Mouse (Mus musculus): ENCODE measurements around the gene Olfr48. TPM values are rescaled to one million over a fixed set of nuclear protein-coding genes. Genes with fewer than 3 reads are reported as not detected.

Olfr48 gene
- polyA plus RNA-seq (2014; fragmentation: Nextera tagmentation; extraction: Ambion mirVana), result not detected in 2 replicates

GRCm38 (mm10) chr2:89848105-89848504 lies at the start of gene Olfr48:
Olfr48 (minus strand) TSS chr2:89848205.
- no peaks in the 10 kb centered on the region for H3K36me3 ChIP-seq (ENCODE audit: control insufficient read depth, insufficient read depth, low read length)
- H3K4me1 ChIP-seq (ENCODE audit: control insufficient read depth, insufficient read depth, low read length), result no peaks in the 10 kb centered on the region
- H3K27ac ChIP-seq (ENCODE audit: low read depth, low read length), result no peak within 1 kb of the TSS
- H3K27me3 ChIP-seq (ENCODE audit: control insufficient read depth, insufficient read depth, low read length), result no peaks in the 10 kb centered on the region
- H3K4me3 ChIP-seq (ENCODE audit: low read length), result no peak within 1 kb of the TSS
- H3K9ac ChIP-seq (ENCODE audit: low read depth, low read length), result no peak within 1 kb of the TSS
- 92% methylated on average over 5 of the region's 5 CpGs for WGBS
- H3K4me2 ChIP-seq (replicated peaks; ENCODE audit: low read depth, low read length), result no peak within 1 kb of the TSS
- ATAC-seq (ENCODE audit: low FRiP score, low TSS enrichment), result no peak
- no peaks in the 10 kb centered on the region for H3K9me3 ChIP-seq (ENCODE audit: control insufficient read depth, low read length)

GRCm38 (mm10) chr2:89878137-89878536 lies 30.1 kb upstream of the Olfr48 start, which contains the start of gene Olfr1257:
Olfr1257 (plus strand) TSS chr2:89878437.
- H3K9me3 ChIP-seq (ENCODE audit: control insufficient read depth, low read length), result no peaks in the 10 kb centered on the region
- H3K4me1 ChIP-seq (ENCODE audit: control insufficient read depth, insufficient read depth, low read length), result no peaks in the 10 kb centered on the region
- no peak within 1 kb of the TSS for H3K27ac ChIP-seq (ENCODE audit: low read depth, low read length)
- H3K27me3 ChIP-seq (ENCODE audit: control insufficient read depth, insufficient read depth, low read length), result no peaks in the 10 kb centered on the region
- H3K4me3 ChIP-seq (ENCODE audit: low read length), result no peak within 1 kb of the TSS
- no peak within 1 kb of the TSS for H3K9ac ChIP-seq (ENCODE audit: low read depth, low read length)
- H3K36me3 ChIP-seq (ENCODE audit: control insufficient read depth, insufficient read depth, low read length), result no peaks in the 10 kb centered on the region
- no peak for ATAC-seq (ENCODE audit: low FRiP score, low TSS enrichment)
- 93% methylated on average over 1 of the region's 1 CpGs for WGBS
- H3K4me2 ChIP-seq (replicated peaks; ENCODE audit: low read depth, low read length), result no peak within 1 kb of the TSS

GRCm38 (mm10) chr2:89849230-89849629 lies 1.2 kb upstream of the Olfr48 start:
- Histone ChIP-seq H3K27ac (ENCODE audit: low read depth, low read length) (no peak overlapping the region), H3K4me1 (ENCODE audit: control insufficient read depth, insufficient read depth, low read length) (no peaks in the 10 kb centered on the region), H3K9me3 (ENCODE audit: control insufficient read depth, low read length) (no peaks in the 10 kb centered on the region), H3K27me3 (ENCODE audit: control insufficient read depth, insufficient read depth, low read length) (no peaks in the 10 kb centered on the region), H3K4me2 (replicated peaks; ENCODE audit: low read depth, low read length) (no peak overlapping the region), H3K36me3 (ENCODE audit: control insufficient read depth, insufficient read depth, low read length) (no peaks in the 10 kb centered on the region), H3K4me3 (ENCODE audit: low read length) (no peak overlapping the region), H3K9ac (ENCODE audit: low read depth, low read length) (no peak overlapping the region)
- WGBS, result 88% methylated on average over 1 of the region's 1 CpGs
- no peak for ATAC-seq (ENCODE audit: low FRiP score, low TSS enrichment)

DNA sequence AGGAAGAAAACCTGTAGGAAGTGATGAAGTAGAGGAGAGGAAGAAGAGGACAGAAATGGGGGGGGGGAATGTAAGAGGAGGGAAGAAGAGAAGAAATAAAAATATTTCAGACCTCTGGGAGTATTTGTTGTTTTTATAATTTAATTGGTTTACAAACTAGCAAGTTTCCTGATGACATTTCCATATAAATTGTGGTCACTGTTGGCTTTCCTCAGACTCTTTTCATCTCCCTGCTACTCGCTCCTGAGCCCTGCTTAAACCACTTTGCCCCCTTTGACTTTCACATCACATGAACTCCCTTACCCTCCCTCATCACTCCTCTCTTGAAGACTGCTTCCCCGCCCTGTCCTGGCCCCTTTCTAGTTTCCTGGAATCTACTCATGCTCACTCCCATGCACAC lies 6.5 kb downstream of the Olfr48 start, which contains the start of gene Olfr1256:
Gene Olfr1256 (minus strand): TSS at position 101 of the 400 bp plus-strand sequence.
- Histone ChIP-seq H3K36me3 (ENCODE audit: control insufficient read depth, insufficient read depth, low read length) (no peaks in the 10 kb centered on the region), H3K9me3 (ENCODE audit: control insufficient read depth, low read length) (no peaks in the 10 kb centered on the region), H3K4me1 (ENCODE audit: control insufficient read depth, insufficient read depth, low read length) (no peaks in the 10 kb centered on the region), H3K4me3 (ENCODE audit: low read length) (no peak within 1 kb of the TSS), H3K9ac (ENCODE audit: low read depth, low read length) (no peak within 1 kb of the TSS), H3K27me3 (ENCODE audit: control insufficient read depth, insufficient read depth, low read length) (no peaks in the 10 kb centered on the region), H3K4me2 (replicated peaks; ENCODE audit: low read depth, low read length) (no peak within 1 kb of the TSS), H3K27ac (ENCODE audit: low read depth, low read length) (no peak within 1 kb of the TSS)
- 36% methylated on average over 2 of the region's 2 CpGs for WGBS
- no peak for ATAC-seq (ENCODE audit: low FRiP score, low TSS enrichment)

DNA sequence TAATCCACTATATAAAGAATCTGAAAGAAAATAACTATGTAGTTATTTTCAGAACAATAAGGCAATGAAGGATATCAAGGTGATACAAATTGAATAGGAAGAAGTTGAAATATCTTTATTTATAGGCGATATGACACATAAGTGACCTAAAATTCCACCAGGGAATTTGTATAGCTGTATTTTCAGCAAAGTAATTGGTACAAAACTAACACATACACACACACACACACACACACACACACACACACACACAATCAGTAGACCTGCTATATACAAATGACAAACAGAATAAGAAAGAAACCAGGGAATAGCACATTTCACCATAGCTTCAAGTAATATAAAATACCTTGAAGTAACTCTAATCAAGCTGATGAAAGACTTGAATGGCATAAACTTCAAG lies 27.8 kb downstream of the Olfr48 start:
- Histone ChIP-seq H3K27me3 (ENCODE audit: control insufficient read depth, insufficient read depth, low read length) (no peaks in the 10 kb centered on the region), H3K36me3 (ENCODE audit: control insufficient read depth, insufficient read depth, low read length) (no peaks in the 10 kb centered on the region), H3K9ac (ENCODE audit: low read depth, low read length) (no peak overlapping the region), H3K4me1 (ENCODE audit: control insufficient read depth, insufficient read depth, low read length) (no peaks in the 10 kb centered on the region), H3K27ac (ENCODE audit: low read depth, low read length) (no peak overlapping the region), H3K4me2 (replicated peaks; ENCODE audit: low read depth, low read length) (no peak overlapping the region), H3K4me3 (ENCODE audit: low read length) (no peak overlapping the region), H3K9me3 (ENCODE audit: control insufficient read depth, low read length) (peaks cover 4% of the 10 kb centered on the region; the same call in 1 of the 2 replicates)
- no peak for ATAC-seq (ENCODE audit: low FRiP score, low TSS enrichment)
- WGBS, result 66% methylated on average over 1 of the region's 1 CpGs

- 84% methylated on average over 3 of the region's 3 CpGs for WGBS
- Histone ChIP-seq H3K4me1 (ENCODE audit: control insufficient read depth, insufficient read depth, low read length) (no peaks in the 10 kb centered on the region), H3K4me3 (ENCODE audit: low read length) (no peak within 1 kb of the TSS), H3K9ac (ENCODE audit: low read depth, low read length) (no peak within 1 kb of the TSS), H3K9me3 (ENCODE audit: control insufficient read depth, low read length) (no peaks in the 10 kb centered on the region), H3K27me3 (ENCODE audit: control insufficient read depth, insufficient read depth, low read length) (no peaks in the 10 kb centered on the region), H3K27ac (ENCODE audit: low read depth, low read length) (no peak within 1 kb of the TSS), H3K36me3 (ENCODE audit: control insufficient read depth, insufficient read depth, low read length) (no peaks in the 10 kb centered on the region), H3K4me2 (replicated peaks; ENCODE audit: low read depth, low read length) (no peak within 1 kb of the TSS)
- no peak for ATAC-seq (ENCODE audit: low FRiP score, low TSS enrichment)
Observed at GRCm38 (mm10) chr2:89811751-89812150, 36.3 kb downstream of the Olfr48 start, which contains the start of gene Olfr1255. Olfr1255 (plus strand) TSS chr2:89812051.

GRCm38 (mm10) chr2:89810751-89811150 lies 37.3 kb downstream of the Olfr48 start:
- 76% methylated on average over 2 of the region's 2 CpGs for WGBS

GRCm38 (mm10) chr2:89799583-89799982 lies 48.4 kb downstream of the Olfr48 start:
- H3K27me3 ChIP-seq (ENCODE audit: control insufficient read depth, insufficient read depth, low read length), result no peaks in the 10 kb centered on the region
- WGBS, result 93% methylated on average over 3 of the region's 3 CpGs
- H3K27ac ChIP-seq (ENCODE audit: low read depth, low read length), result no peak overlapping the region
- no peak overlapping the region for H3K9ac ChIP-seq (ENCODE audit: low read depth, low read length)
- no peak overlapping the region for H3K4me3 ChIP-seq (ENCODE audit: low read length)
- H3K4me2 ChIP-seq (replicated peaks; ENCODE audit: low read depth, low read length), result no peak overlapping the region
- H3K36me3 ChIP-seq (ENCODE audit: control insufficient read depth, insufficient read depth, low read length), result no peaks in the 10 kb centered on the region
- no peak for ATAC-seq (ENCODE audit: low FRiP score, low TSS enrichment)
- H3K9me3 ChIP-seq (ENCODE audit: control insufficient read depth, low read length), result no peaks in the 10 kb centered on the region
- H3K4me1 ChIP-seq (ENCODE audit: control insufficient read depth, insufficient read depth, low read length), result no peaks in the 10 kb centered on the region

More at GRCm38 (mm10) chr2:89810751-89811150, 37.3 kb downstream of the Olfr48 start:
- H3K27me3 ChIP-seq (ENCODE audit: control insufficient read depth, insufficient read depth, low read length), result no peaks in the 10 kb centered on the region
- ATAC-seq (ENCODE audit: low FRiP score, low TSS enrichment), result no peak
- H3K4me1 ChIP-seq (ENCODE audit: control insufficient read depth, insufficient read depth, low read length), result no peaks in the 10 kb centered on the region
- no peak overlapping the region for H3K9ac ChIP-seq (ENCODE audit: low read depth, low read length)
- H3K4me3 ChIP-seq (ENCODE audit: low read length), result no peak overlapping the region
- H3K36me3 ChIP-seq (ENCODE audit: control insufficient read depth, insufficient read depth, low read length), result no peaks in the 10 kb centered on the region
- no peak overlapping the region for H3K4me2 ChIP-seq (replicated peaks; ENCODE audit: low read depth, low read length)
- H3K9me3 ChIP-seq (ENCODE audit: control insufficient read depth, low read length), result no peaks in the 10 kb centered on the region
- H3K27ac ChIP-seq (ENCODE audit: low read depth, low read length), result no peak overlapping the region

DNA sequence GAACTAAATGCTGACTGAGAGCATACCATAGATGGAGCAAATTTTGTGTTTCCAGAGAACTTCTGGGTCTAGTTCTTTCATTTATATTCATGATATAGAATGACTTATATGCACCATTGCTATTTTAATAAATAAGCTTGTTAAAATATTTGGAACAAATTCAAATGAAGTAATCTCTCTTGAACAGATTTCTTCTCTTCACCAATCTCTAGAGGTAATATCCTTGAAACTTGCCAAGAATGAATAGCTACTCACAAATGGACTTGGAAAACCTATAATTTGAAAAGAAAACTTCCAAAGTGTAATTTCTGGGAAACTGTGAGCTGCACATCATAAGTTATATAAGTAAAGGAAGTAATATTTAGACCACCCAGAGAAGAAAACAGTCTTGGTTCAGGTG lies 54.5 kb downstream of the Olfr48 start, which contains the start of gene Olfr1254:
Gene Olfr1254 (minus strand): TSS at position 101 of the 400 bp plus-strand sequence.
- Histone ChIP-seq H3K27me3 (ENCODE audit: control insufficient read depth, insufficient read depth, low read length) (no peaks in the 10 kb centered on the region), H3K27ac (ENCODE audit: low read depth, low read length) (no peak within 1 kb of the TSS), H3K9ac (ENCODE audit: low read depth, low read length) (no peak within 1 kb of the TSS), H3K4me3 (ENCODE audit: low read length) (no peak within 1 kb of the TSS), H3K4me2 (replicated peaks; ENCODE audit: low read depth, low read length) (no peak within 1 kb of the TSS), H3K36me3 (ENCODE audit: control insufficient read depth, insufficient read depth, low read length) (no peaks in the 10 kb centered on the region), H3K4me1 (ENCODE audit: control insufficient read depth, insufficient read depth, low read length) (no peaks in the 10 kb centered on the region), H3K9me3 (ENCODE audit: control insufficient read depth, low read length) (no peaks in the 10 kb centered on the region)
- ATAC-seq (ENCODE audit: low FRiP score, low TSS enrichment), result no peak

Data from kidney, embryonic 14.5 days (tissue).